Mouse (Mus musculus) thymus, postnatal 4 days (tissue): ENCODE measurements around the gene Senp3.
"Not testable (repeated sequence)": the region's sequence is repeated elsewhere in the genome, so short reads cannot be mapped to it uniquely, and the experiment has no call there.

Experiments
- DNase-seq: peaks from one replicate; pipeline ENCODE4 v3.0.0; 2021

Gene Senp3

DNA sequence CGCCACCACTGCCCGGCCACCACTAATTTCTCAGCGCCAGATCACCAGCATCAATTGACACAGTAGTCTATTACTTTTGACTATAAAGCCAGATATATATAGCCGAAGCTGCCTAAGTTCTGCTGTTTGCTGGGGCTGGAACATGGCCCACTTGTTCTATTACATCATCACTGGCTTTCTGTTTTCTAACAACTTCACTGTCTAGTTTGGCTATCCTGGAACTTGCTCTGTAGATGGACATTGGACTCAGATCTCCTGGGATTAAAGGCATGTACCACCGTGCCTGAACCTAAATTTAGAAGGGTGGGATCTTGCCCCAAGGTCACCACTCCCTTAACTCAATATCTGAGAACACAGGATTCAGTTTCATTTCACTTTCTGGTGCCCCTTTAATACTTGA lies 36.0 kb downstream of the Senp3 start:
- no peak for DNase-seq

DNA sequence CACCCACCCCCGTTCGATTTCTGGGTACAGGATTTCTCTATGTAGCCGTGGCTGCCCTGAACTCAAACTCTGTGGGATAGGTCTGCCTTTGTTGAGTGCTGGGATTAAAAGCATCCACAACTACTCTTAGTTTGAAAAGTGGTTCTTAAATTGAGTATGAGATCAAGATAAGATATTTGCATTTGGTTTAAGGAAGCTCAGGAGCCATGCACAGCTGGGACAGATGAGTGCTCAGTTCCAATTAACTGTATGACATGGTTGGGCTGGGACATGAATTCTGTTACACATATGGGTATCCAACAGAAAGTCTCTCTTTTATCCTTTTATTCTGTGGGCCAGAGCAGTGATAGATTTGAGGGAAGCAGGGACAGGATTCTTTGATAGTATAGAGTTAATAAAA lies 46.4 kb downstream of the Senp3 start:
- DNase-seq = no peak

DNA sequence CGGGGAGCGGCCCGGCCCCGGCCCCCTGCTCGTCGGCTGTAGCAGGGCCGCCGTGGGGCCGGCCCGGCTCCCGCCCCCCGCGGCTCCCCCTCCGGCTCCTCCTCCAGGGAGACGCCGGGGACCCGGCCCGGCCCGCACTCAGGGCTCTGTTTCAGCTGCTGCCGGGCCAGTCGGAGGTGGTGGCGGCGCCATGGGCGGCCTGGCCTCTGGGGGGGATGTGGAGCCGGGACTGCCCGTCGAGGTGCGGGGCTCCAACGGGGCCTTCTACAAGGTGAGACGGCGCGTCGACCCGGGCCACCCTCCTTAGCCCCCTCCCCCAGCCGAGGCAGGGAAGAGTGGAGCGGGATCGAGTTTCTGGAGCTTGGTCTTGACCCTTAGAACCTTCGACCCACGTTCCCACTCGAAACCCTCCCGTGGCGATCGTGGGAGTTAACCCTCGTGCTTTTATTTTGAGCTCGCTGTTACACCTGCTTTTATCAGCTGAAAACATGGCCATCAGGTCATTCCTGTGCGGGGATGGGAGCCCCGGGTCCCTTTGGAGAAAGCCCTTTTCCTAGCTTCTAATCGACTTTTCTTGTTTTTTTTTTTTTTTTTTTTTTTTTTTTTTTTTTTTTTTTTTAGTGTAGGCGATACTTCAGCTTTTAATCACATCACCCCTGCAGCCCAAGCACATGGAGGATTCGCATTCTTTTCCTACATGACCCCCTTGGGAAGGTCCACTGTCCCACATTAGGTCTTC lies 48.6 kb downstream of the Senp3 start:
- no peak for DNase-seq

DNA sequence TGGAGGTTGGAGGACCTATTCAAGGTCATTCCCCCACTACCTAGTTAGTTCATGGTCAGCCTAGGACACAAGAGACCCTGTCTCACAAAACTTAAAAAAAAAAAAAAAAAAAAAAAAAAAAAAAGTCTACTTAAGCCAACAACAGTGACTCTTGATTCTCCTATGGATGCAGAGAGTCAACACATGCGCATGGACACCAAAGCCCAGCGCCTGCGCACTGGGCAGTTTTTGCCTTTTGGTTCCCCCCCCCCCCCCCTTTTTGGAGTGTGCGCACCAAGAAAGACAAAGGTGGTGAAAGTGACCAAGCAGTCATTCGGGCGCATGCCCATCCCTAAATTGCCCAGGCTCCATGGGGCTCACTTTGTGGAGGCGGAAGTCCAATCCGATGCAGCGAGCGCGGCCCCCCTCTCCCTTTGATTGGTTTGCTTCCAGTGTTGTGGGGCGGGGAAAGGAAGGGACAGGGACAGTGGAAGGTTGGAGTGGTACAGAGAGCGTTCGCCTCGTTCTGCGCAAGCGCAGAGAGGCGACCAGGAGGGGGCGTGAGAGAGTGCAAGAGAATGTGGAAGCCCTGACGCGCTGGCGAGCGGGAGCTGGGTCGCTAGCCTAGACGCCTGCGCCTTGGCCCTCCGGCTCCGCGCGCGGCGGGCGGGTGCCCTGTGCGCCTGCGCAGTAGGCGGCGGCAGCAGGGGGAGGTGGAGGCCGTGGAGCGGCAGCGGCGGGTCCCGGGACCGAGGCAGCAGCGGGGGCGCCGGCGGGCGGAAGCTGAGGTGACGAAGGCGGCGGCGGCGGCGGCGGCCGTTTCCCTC lies 49.4 kb downstream of the Senp3 start, which contains the start of gene Fxr2:
Fxr2 (plus strand) TSS at position 707 of the 806 bp plus-strand sequence.
- DNase-seq = peak; percentile 100

DNA sequence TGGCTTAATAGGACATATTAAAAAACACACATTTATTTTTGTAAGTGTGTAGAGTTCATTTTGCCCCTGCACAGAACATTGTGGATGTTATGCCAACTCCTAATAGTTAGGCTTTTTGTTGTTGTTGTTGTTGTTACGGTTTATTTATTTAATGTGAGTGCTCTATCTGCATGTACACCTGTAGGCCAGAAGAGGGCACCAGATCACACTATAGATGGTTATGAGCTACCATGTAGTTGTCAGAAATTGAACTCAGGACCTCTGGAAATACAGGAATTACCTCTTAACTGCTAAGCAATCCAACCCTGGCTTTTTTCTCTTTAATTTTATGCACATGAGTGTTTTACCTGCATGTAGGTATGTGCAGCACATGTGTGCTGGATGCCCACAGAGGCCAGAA lies 52.1 kb downstream of the Senp3 start:
- DNase-seq = no peak

DNA sequence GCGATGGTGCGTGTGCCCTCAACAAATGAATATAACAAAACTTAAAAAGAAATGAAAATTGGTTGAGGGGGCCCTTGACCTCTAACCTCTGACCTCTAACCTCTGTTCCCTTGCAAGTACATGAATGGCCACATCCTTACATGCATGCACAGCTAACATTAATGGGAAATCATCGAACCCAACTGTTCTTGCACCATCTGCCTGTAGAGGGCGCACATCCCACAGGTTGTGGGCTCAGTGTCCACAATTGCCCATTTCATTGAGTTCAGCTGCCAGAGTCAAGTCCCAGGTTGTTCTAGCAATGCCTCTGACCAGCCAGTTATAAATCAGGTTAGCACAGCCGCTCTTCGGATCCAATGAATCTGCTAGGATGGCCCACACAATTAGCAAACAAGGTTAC lies 53.6 kb downstream of the Senp3 start:
- peak; percentile 85 for DNase-seq

DNA sequence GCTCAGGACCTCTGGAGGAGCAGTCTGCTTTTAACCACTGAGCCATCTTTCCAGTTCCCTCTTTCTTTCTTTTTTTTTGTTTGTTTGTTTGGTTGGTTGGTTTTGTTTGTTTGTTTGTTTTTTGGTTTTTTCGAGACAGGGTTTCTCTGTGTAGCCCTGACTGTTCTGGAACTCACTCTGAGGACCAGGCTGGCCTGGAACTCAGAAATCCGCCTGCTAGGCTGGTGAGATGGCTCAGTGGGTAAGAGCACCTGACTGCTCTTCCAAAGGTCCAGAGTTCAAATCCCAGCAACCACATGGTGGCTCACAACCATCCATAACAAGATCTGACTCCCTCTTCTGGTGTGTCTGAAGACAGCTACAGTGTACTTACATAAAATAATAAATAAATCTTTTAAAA lies 57.5 kb downstream of the Senp3 start:
- DNase-seq = not testable (repeated sequence)
